Comparison of ENCODE assay signal across 9 mouse cellular contexts in genomic region chr11:85828691-85829519, GRCm38 (mm10). TPM values are rescaled to one million over a fixed set of nuclear protein-coding genes. Genes with fewer than 3 reads are reported as not detected.
DNase-seq lines count a peak whose midpoint lies in the region; ATAC-seq and TF ChIP-seq lines count a peak whose summit lies in the region.
"Had no signal": no experiment of that assay in that cellular context is flagged by ENCODE, and none has a peak within 500 bp of the region (broad histone marks: within the 10 kb centered on the region; RNA-seq: fewer than 3 reads in every experiment).

No protein-coding gene starts in this region.

- peak overlapping the region; percentile 78 for H3K4me2 ChIP-seq in kidney, embryonic 14.5 days (replicated peaks; ENCODE audit: low read depth, low read length)
- peak overlapping the region; percentile 72 for H3K4me2 ChIP-seq in kidney, postnatal 0 days (ENCODE audit: low read length)
- peak overlapping the region; percentile 51 for H3K4me2 ChIP-seq in neural tube, embryonic 13.5 days

- ATAC-seq in kidney, embryonic 14.5 days (ENCODE audit: low FRiP score, low TSS enrichment), result no peak
- no peak for ATAC-seq in kidney, postnatal 0 days (replicated peaks; ENCODE audit: low FRiP score, low read depth)
- ATAC-seq in neural tube, embryonic 13.5 days (ENCODE audit: low read depth), result no peak

- H3K27ac ChIP-seq in kidney, embryonic 14.5 days (ENCODE audit: low read depth, low read length), result peak overlapping the region; percentile 88
- H3K27ac ChIP-seq in kidney, postnatal 0 days, result peak overlapping the region; percentile 96
- no peak overlapping the region for H3K27ac ChIP-seq in neural tube, embryonic 13.5 days (replicated peaks)

- H3K4me1 ChIP-seq in kidney, embryonic 14.5 days (ENCODE audit: control insufficient read depth, insufficient read depth, low read length), result peaks cover 49% of the 10 kb centered on the region
- H3K4me1 ChIP-seq in kidney, postnatal 0 days (replicated peaks; ENCODE audit: insufficient read depth, low read length), result peaks cover 47% of the 10 kb centered on the region
- H3K4me1 ChIP-seq in neural tube, embryonic 13.5 days (replicated peaks), result peaks cover 52% of the 10 kb centered on the region

- H3K36me3 ChIP-seq in kidney, embryonic 14.5 days (ENCODE audit: control insufficient read depth, insufficient read depth, low read length), result no peaks in the 10 kb centered on the region
- no peaks in the 10 kb centered on the region for H3K36me3 ChIP-seq in kidney, postnatal 0 days (ENCODE audit: insufficient read depth, low read length)
- H3K36me3 ChIP-seq in neural tube, embryonic 13.5 days, result no peaks in the 10 kb centered on the region

- 11% methylated on average over 38 of the region's 38 CpGs for WGBS in kidney, embryonic 14.5 days
- 27% methylated on average over 38 of the region's 38 CpGs for WGBS in kidney, postnatal 0 days
- 6% methylated on average over 38 of the region's 38 CpGs for WGBS in neural tube, embryonic 13.5 days

- peaks cover 26% of the 10 kb centered on the region for H3K27me3 ChIP-seq in kidney, embryonic 14.5 days (ENCODE audit: control insufficient read depth, insufficient read depth, low read length)
- 0 out of 2 replicates have a peak, but pooled peaks cover 7% of the 10 kb centered on the region for H3K27me3 ChIP-seq in kidney, postnatal 0 days (ENCODE audit: insufficient read depth, low read length)
- H3K27me3 ChIP-seq in neural tube, embryonic 13.5 days, result peaks cover 97% of the 10 kb centered on the region

- peak; percentile 37 to 60 for DNase-seq in adrenal gland, adult (ENCODE audit: inconsistent age in 2 of 2, low spot score in 1 of 2)
- DNase-seq in adrenal gland, postnatal 4 days (ENCODE audit: low spot score in 2 of 2), result no peak
- DNase-seq in kidney, adult 9 months, result no peak
- no peak for DNase-seq in kidney, postnatal 0 days (ENCODE audit: low spot score)
- DNase-seq in thymus, postnatal 36 days, result no peak
- no peak for DNase-seq in frontal cortex, postnatal 25 days (ENCODE audit: low spot score in 2 of 2)
- DNase-seq: cerebellum, postnatal 14 days had no signal

- no peaks in the 10 kb centered on the region for H3K9me3 ChIP-seq in kidney, embryonic 14.5 days (ENCODE audit: control insufficient read depth, low read length)
- H3K9me3 ChIP-seq in kidney, postnatal 0 days (replicated peaks; ENCODE audit: low read length), result no peaks in the 10 kb centered on the region
- no peaks in the 10 kb centered on the region for H3K9me3 ChIP-seq in neural tube, embryonic 13.5 days

- peak overlapping the region; percentile 73 for H3K4me3 ChIP-seq in kidney, embryonic 14.5 days (ENCODE audit: low read length)
- H3K4me3 ChIP-seq in kidney, postnatal 0 days (replicated peaks; ENCODE audit: low read depth, low read length), result peak overlapping the region; percentile 65; the same call in 1 of the 2 replicates
- H3K4me3 ChIP-seq in neural tube, embryonic 13.5 days, result peak overlapping the region; percentile 7; the same call in 1 of the 2 replicates

- H3K9ac ChIP-seq in kidney, embryonic 14.5 days (ENCODE audit: low read depth, low read length), result peak overlapping the region; percentile 71
- peak overlapping the region; percentile 61 for H3K9ac ChIP-seq in kidney, postnatal 0 days (ENCODE audit: low read depth, low read length)
- no peak overlapping the region for H3K9ac ChIP-seq in neural tube, embryonic 13.5 days

- TF ChIP-seq CTCF in kidney, postnatal 0 days (IDR thresholded peaks at IDR 0.05; ENCODE audit: low read depth), result no peak

RNA-seq across cellular contexts. Expression of gene Tbx2, which starts 3.4 kb away (rescaled TPM):
- total RNA-seq in adrenal gland, postnatal 4 days (2021), result 10 to 100 TPM; 63.3 TPM
- polyA plus RNA-seq in kidney, embryonic 14.5 days (2014; fragmentation: Nextera tagmentation; extraction: Ambion mirVana), result 18.2 and 19.8 TPM in 2 replicates
- 15.6 and 22.5 TPM in 2 replicates for polyA plus RNA-seq in kidney, postnatal 0 days (2015; fragmentation: Nextera tagmentation; extraction: Ambion mirVana)
- 1.6 and 1.7 TPM in 2 replicates for polyA plus RNA-seq in neural tube, embryonic 13.5 days (2015; fragmentation: Nextera tagmentation; extraction: Ambion mirVana)

RNA-seq across cellular contexts. Expression of gene Gm11444, which starts 21.2 kb away (rescaled TPM):
- total RNA-seq in adrenal gland, postnatal 4 days (2021), result not detected
- polyA plus RNA-seq in kidney, embryonic 14.5 days (2014; fragmentation: Nextera tagmentation; extraction: Ambion mirVana), result not detected in 2 replicates
- polyA plus RNA-seq in kidney, postnatal 0 days (2015; fragmentation: Nextera tagmentation; extraction: Ambion mirVana), result not detected in 2 replicates
- polyA plus RNA-seq in neural tube, embryonic 13.5 days (2015; fragmentation: Nextera tagmentation; extraction: Ambion mirVana), result not detected in 2 replicates

RNA-seq across cellular contexts. Expression of gene Tbx4, which starts 57.3 kb away (rescaled TPM):
- not detected for total RNA-seq in adrenal gland, postnatal 4 days (2021)
- 0.06 TPM in 1 of 2 replicates, not detected in the other for polyA plus RNA-seq in kidney, embryonic 14.5 days (2014; fragmentation: Nextera tagmentation; extraction: Ambion mirVana)
- 0.07 and 0.09 TPM in 2 replicates for polyA plus RNA-seq in kidney, postnatal 0 days (2015; fragmentation: Nextera tagmentation; extraction: Ambion mirVana)
- 0.25 and 0.59 TPM in 2 replicates for polyA plus RNA-seq in neural tube, embryonic 13.5 days (2015; fragmentation: Nextera tagmentation; extraction: Ambion mirVana)

Comparison
In these comparisons a context has a peak if more than half of its experiments do, and no peak if none do; other contexts are left out.
1. DNase-seq: peak in adrenal gland, adult (2 of 2); none in adrenal gland, postnatal 4 days (0 of 2), kidney, adult 9 months (single experiment), kidney, postnatal 0 days (single experiment), thymus, postnatal 36 days (0 of 2) and frontal cortex, postnatal 25 days (0 of 2).
2. H3K4me3 ChIP-seq: peak in every context shown above with its lines; median percentile 73 in kidney, embryonic 14.5 days; 65 in kidney, postnatal 0 days; 7 in neural tube, embryonic 13.5 days.
3. Peak in every context shown above with its lines, with median percentiles within 50 percentile points of each other: H3K4me2 ChIP-seq.